Comparison of ENCODE assay signal across 8 mouse cellular contexts in genomic region chr2:61813521-61813920, GRCm38 (mm10). TPM values are rescaled to one million over a fixed set of nuclear protein-coding genes. Genes with fewer than 3 reads are reported as not detected.
"Had no signal": no experiment of that assay in that cellular context is flagged by ENCODE, and none has a peak within 500 bp of the region (broad histone marks: within the 10 kb centered on the region; RNA-seq: fewer than 3 reads in every experiment).

No protein-coding gene starts in this region.

- ATAC-seq: lung, postnatal 0 days had no signal

- DNase-seq: kidney, postnatal 14 days; lung, postnatal 36 days; thymus, postnatal 4 days had no signal

- H3K4me3 ChIP-seq: limb, embryonic 10.5 days; liver, embryonic 15.5 days had no signal

- H3K9ac ChIP-seq: liver, embryonic 15.5 days had no signal

- H3K4me2 ChIP-seq: liver, embryonic 11.5 days; liver, embryonic 15.5 days had no signal

- H3K27ac ChIP-seq: limb, embryonic 10.5 days; liver, embryonic 15.5 days; stomach, postnatal 0 days had no signal

- H3K36me3 ChIP-seq: limb, embryonic 10.5 days; liver, embryonic 15.5 days had no signal

- H3K9me3 ChIP-seq: limb, embryonic 10.5 days; liver, embryonic 15.5 days had no signal

RNA-seq across cellular contexts. Expression of gene Tbr1, which starts 10.8 kb away (rescaled TPM):
- polyA plus RNA-seq: stomach, postnatal 0 days had no signal
